Mouse (Mus musculus): ENCODE results near the gene Hist1h2ac. TPM values are rescaled to one million over a fixed set of nuclear protein-coding genes. Genes with fewer than 3 reads are reported as not detected.
"Not testable (repeated sequence)": the region's sequence is repeated elsewhere in the genome, so short reads cannot be mapped to it uniquely, and the experiment has no call there.

Hist1h2ac gene
- polyA plus RNA-seq, 1 experiment from 2014 or later, result 0.98 TPM

- Histone ChIP-seq H3K4me3 (peak overlapping the region; percentile 50), H3K4me1 (peaks cover 20% of the 10 kb centered on the region), H3K27ac (peak overlapping the region; percentile 87)
- H3K27me3 ChIP-seq (ENCODE audit: low read depth, poor library complexity, severe bottlenecking); H3K36me3 ChIP-seq; H3K9me3 ChIP-seq (replicated peaks): not testable (repeated sequence)
- 11% methylated on average over 17 of the region's 30 CpGs for WGBS
- peak; percentile 50 for DNase-seq (ENCODE audit: low spot score)
Observed at GRCm38 (mm10) chr13:23682947-23683754, 597 bp downstream of the Hist1h2ac start.

- peak overlapping the region; percentile 50 for H3K4me3 ChIP-seq
- 74% methylated on average over 1 of the region's 1 CpGs for WGBS
- no peaks in the 10 kb centered on the region for H3K9me3 ChIP-seq (replicated peaks)
- H3K4me1 ChIP-seq, result peaks cover 20% of the 10 kb centered on the region
- DNase-seq (ENCODE audit: low spot score), result no peak
- peak overlapping the region; percentile 87 for H3K27ac ChIP-seq
- no peaks in the 10 kb centered on the region for H3K27me3 ChIP-seq (ENCODE audit: low read depth, poor library complexity, severe bottlenecking)
- no peaks in the 10 kb centered on the region for H3K36me3 ChIP-seq
Observed at GRCm38 (mm10) chr13:23682623-23682946, 1.2 kb downstream of the Hist1h2ac start.

- Histone ChIP-seq H3K4me1 (peaks cover 20% of the 10 kb centered on the region), H3K27me3 (ENCODE audit: low read depth, poor library complexity, severe bottlenecking) (no peaks in the 10 kb centered on the region), H3K36me3 (no peaks in the 10 kb centered on the region), H3K27ac (peak overlapping the region; percentile 87; the same call in 1 of the 2 replicates), H3K4me3 (no peak overlapping the region), H3K9me3 (replicated peaks) (no peaks in the 10 kb centered on the region)
- no peak for DNase-seq (ENCODE audit: low spot score)
- 88% methylated on average over 6 of the region's 6 CpGs for WGBS
Observed at GRCm38 (mm10) chr13:23681990-23682582, 1.7 kb downstream of the Hist1h2ac start.

GRCm38 (mm10) chr13:23662536-23662935, 21.2 kb downstream of the Hist1h2ac start:
- 87% methylated on average over 3 of the region's 3 CpGs for WGBS
- no peaks in the 10 kb centered on the region for H3K9me3 ChIP-seq (replicated peaks)
- no peaks in the 10 kb centered on the region for H3K36me3 ChIP-seq
- no peak for DNase-seq (ENCODE audit: low spot score)
- H3K4me3 ChIP-seq, result no peak overlapping the region
- H3K27me3 ChIP-seq (ENCODE audit: low read depth, poor library complexity, severe bottlenecking), result no peaks in the 10 kb centered on the region
- no peak overlapping the region for H3K27ac ChIP-seq
- H3K4me1 ChIP-seq, result no peaks in the 10 kb centered on the region

GRCm38 (mm10) chr13:23659636-23660366, 23.9 kb downstream of the Hist1h2ac start:
- Histone ChIP-seq H3K36me3 (no peaks in the 10 kb centered on the region), H3K27me3 (ENCODE audit: low read depth, poor library complexity, severe bottlenecking) (no peaks in the 10 kb centered on the region), H3K9me3 (replicated peaks) (no peaks in the 10 kb centered on the region), H3K4me3 (no peak overlapping the region), H3K27ac (no peak overlapping the region), H3K4me1 (no peaks in the 10 kb centered on the region)
- WGBS, result 81% methylated on average over 6 of the region's 6 CpGs
- DNase-seq (ENCODE audit: low spot score), result no peak

Small RNAs within 50 kb of the gene (microRNA-seq; reads per million reads assigned to microRNA genes)
- gene Gm44350, result not detected

Other genes with a start within 250 kb of the Hist1h2ac start
- 0.08 and 0.10 TPM in 2 replicates for gene Btn1a1, start 218.0 kb downstream of the Hist1h2ac start, polyA plus RNA-seq (2016; fragmentation: Nextera tagmentation; extraction: Ambion mirVana)
- gene Btn2a2, start 195.1 kb downstream of the Hist1h2ac start, polyA plus RNA-seq (2016; fragmentation: Nextera tagmentation; extraction: Ambion mirVana), result 0.99 and 1.9 TPM in 2 replicates
- gene Hist1h4h, start 152.9 kb downstream of the Hist1h2ac start, polyA plus RNA-seq (2016; fragmentation: Nextera tagmentation; extraction: Ambion mirVana), result 2.4 and 4.5 TPM in 2 replicates
- 8.0 and 11.7 TPM in 2 replicates for gene Hist1h2af, start 150.0 kb downstream of the Hist1h2ac start, polyA plus RNA-seq (2016; fragmentation: Nextera tagmentation; extraction: Ambion mirVana)
- gene Hist1h3g, start 148.5 kb downstream of the Hist1h2ac start, polyA plus RNA-seq (2016; fragmentation: Nextera tagmentation; extraction: Ambion mirVana), result 4.7 and 5.3 TPM in 2 replicates
- gene Hist1h2bh, start 140.6 kb downstream of the Hist1h2ac start, polyA plus RNA-seq (2016; fragmentation: Nextera tagmentation; extraction: Ambion mirVana), result 0.56 and 0.69 TPM in 2 replicates
- 1.3 and 1.4 TPM in 2 replicates for gene Hist1h3f, start 139.9 kb downstream of the Hist1h2ac start, polyA plus RNA-seq (2016; fragmentation: Nextera tagmentation; extraction: Ambion mirVana)
- 0.73 and 1.3 TPM in 2 replicates for gene Hist1h4f, start 132.3 kb downstream of the Hist1h2ac start, polyA plus RNA-seq (2016; fragmentation: Nextera tagmentation; extraction: Ambion mirVana)
- gene Hist1h1d, start 130.7 kb downstream of the Hist1h2ac start, polyA plus RNA-seq (2016; fragmentation: Nextera tagmentation; extraction: Ambion mirVana), result 0.59 and 0.67 TPM in 2 replicates
- 5.6 and 7.8 TPM in 2 replicates for gene Hist1h3e, start 121.6 kb downstream of the Hist1h2ac start, polyA plus RNA-seq (2016; fragmentation: Nextera tagmentation; extraction: Ambion mirVana)
- gene Hist1h2ae, start 112.7 kb downstream of the Hist1h2ac start, polyA plus RNA-seq (2016; fragmentation: Nextera tagmentation; extraction: Ambion mirVana), result 109 and 113 TPM in 2 replicates
- gene Hist1h2bg, start 112.6 kb downstream of the Hist1h2ac start, polyA plus RNA-seq (2016; fragmentation: Nextera tagmentation; extraction: Ambion mirVana), result 7.3 and 8.1 TPM in 2 replicates
- gene Hist1h2bf, start 109.8 kb downstream of the Hist1h2ac start, polyA plus RNA-seq (2016; fragmentation: Nextera tagmentation; extraction: Ambion mirVana), result 2.4 and 3.5 TPM in 2 replicates
- gene Hist1h2ad, start 109.6 kb downstream of the Hist1h2ac start, polyA plus RNA-seq (2016; fragmentation: Nextera tagmentation; extraction: Ambion mirVana), result 1.3 and 3.9 TPM in 2 replicates
- 7.7 and 9.6 TPM in 2 replicates for gene Hist1h3d, start 108.2 kb downstream of the Hist1h2ac start, polyA plus RNA-seq (2016; fragmentation: Nextera tagmentation; extraction: Ambion mirVana)
- 109 and 120 TPM in 2 replicates for gene Hist1h4d, start 102.3 kb downstream of the Hist1h2ac start, polyA plus RNA-seq (2016; fragmentation: Nextera tagmentation; extraction: Ambion mirVana)
- 2.3 and 4.2 TPM in 2 replicates for gene Hist1h2be, start 62.8 kb downstream of the Hist1h2ac start, polyA plus RNA-seq (2016; fragmentation: Nextera tagmentation; extraction: Ambion mirVana)
- gene Hist1h1e, start 61.4 kb downstream of the Hist1h2ac start, polyA plus RNA-seq (2016; fragmentation: Nextera tagmentation; extraction: Ambion mirVana), result 19.6 and 20.6 TPM in 2 replicates
- 16.9 and 17.0 TPM in 2 replicates for gene Hist1h2bc, start 251 bp upstream of the Hist1h2ac start, polyA plus RNA-seq (2016; fragmentation: Nextera tagmentation; extraction: Ambion mirVana)
- gene Hist1h1t, start 11.9 kb upstream of the Hist1h2ac start, polyA plus RNA-seq (2016; fragmentation: Nextera tagmentation; extraction: Ambion mirVana), result 0.26 TPM in 1 of 2 replicates, not detected in the other
- 6.4 and 6.5 TPM in 2 replicates for gene Hist1h4c, start 14.5 kb upstream of the Hist1h2ac start, polyA plus RNA-seq (2016; fragmentation: Nextera tagmentation; extraction: Ambion mirVana)
- gene Hfe, start 26.9 kb upstream of the Hist1h2ac start, polyA plus RNA-seq (2016; fragmentation: Nextera tagmentation; extraction: Ambion mirVana), result 1.6 and 2.0 TPM in 2 replicates
- gene Hist1h1c, start 54.9 kb upstream of the Hist1h2ac start, polyA plus RNA-seq (2016; fragmentation: Nextera tagmentation; extraction: Ambion mirVana), result 8.6 and 11.8 TPM in 2 replicates
- 9.6 TPM in 2 replicates for gene Hist1h3c, start 61.7 kb upstream of the Hist1h2ac start, polyA plus RNA-seq (2016; fragmentation: Nextera tagmentation; extraction: Ambion mirVana)
- 3.5 and 3.7 TPM in 2 replicates for gene Hist1h2bb, start 62.8 kb upstream of the Hist1h2ac start, polyA plus RNA-seq (2016; fragmentation: Nextera tagmentation; extraction: Ambion mirVana)
- 55.9 and 60.6 TPM in 2 replicates for gene Hist1h2ab, start 67.2 kb upstream of the Hist1h2ac start, polyA plus RNA-seq (2016; fragmentation: Nextera tagmentation; extraction: Ambion mirVana)
- 6.3 and 9.7 TPM in 2 replicates for gene Hist1h3b, start 68.3 kb upstream of the Hist1h2ac start, polyA plus RNA-seq (2016; fragmentation: Nextera tagmentation; extraction: Ambion mirVana)
- gene Hist1h4b, start 73.1 kb upstream of the Hist1h2ac start, polyA plus RNA-seq (2016; fragmentation: Nextera tagmentation; extraction: Ambion mirVana), result 4.4 and 5.9 TPM in 2 replicates
- gene Hist1h4a, start 77.3 kb upstream of the Hist1h2ac start, polyA plus RNA-seq (2016; fragmentation: Nextera tagmentation; extraction: Ambion mirVana), result 0.51 and 0.62 TPM in 2 replicates
- 3.0 and 5.3 TPM in 2 replicates for gene Hist1h3a, start 78.4 kb upstream of the Hist1h2ac start, polyA plus RNA-seq (2016; fragmentation: Nextera tagmentation; extraction: Ambion mirVana)
- gene Hist1h1a, start 79.7 kb upstream of the Hist1h2ac start, polyA plus RNA-seq (2016; fragmentation: Nextera tagmentation; extraction: Ambion mirVana), result 2.1 and 4.0 TPM in 2 replicates
- not detected in 2 replicates for gene Trim38, start 86.0 kb upstream of the Hist1h2ac start, polyA plus RNA-seq (2016; fragmentation: Nextera tagmentation; extraction: Ambion mirVana)
- 0.04 TPM in 1 of 2 replicates, not detected in the other for gene Slc17a2, start 123.0 kb upstream of the Hist1h2ac start, polyA plus RNA-seq (2016; fragmentation: Nextera tagmentation; extraction: Ambion mirVana)
- gene Slc17a3, start 155.5 kb upstream of the Hist1h2ac start, polyA plus RNA-seq (2016; fragmentation: Nextera tagmentation; extraction: Ambion mirVana), result not detected in 2 replicates
- gene Slc17a1, start 183.8 kb upstream of the Hist1h2ac start, polyA plus RNA-seq (2016; fragmentation: Nextera tagmentation; extraction: Ambion mirVana), result not detected in 2 replicates
- gene Slc17a4, start 231.1 kb upstream of the Hist1h2ac start, polyA plus RNA-seq (2016; fragmentation: Nextera tagmentation; extraction: Ambion mirVana), result not detected in 2 replicates

All from limb, embryonic 10.5 days (tissue).